Mouse (Mus musculus): ENCODE measurements around the gene Nrsn2. TPM values are rescaled to one million over a fixed set of nuclear protein-coding genes. Genes with fewer than 3 reads are reported as not detected.

The Nrsn2 gene
- 100 to 1,000 TPM in 1 of 2 experiments, 10 to 100 TPM in 1; 95.7 to 106 TPM for total RNA-seq (2021)
- long read RNA-seq, transcript Nrsn2-201 (3 exons, 1,455 nt) = major isoform, 67 of 72 reads
- long read RNA-seq, partial matches to known transcripts = 2 of 72 reads
- long read RNA-seq, other reads (novel, unspliced or antisense) = 3 of 72 reads

- peak; percentile 51 to 58 for DNase-seq (ENCODE audit: low spot score in 2 of 2)
Observed at GRCm38 (mm10) chr2:152376345-152376741, at the start of gene Nrsn2. Gene Nrsn2, minus strand, starts transcription at chr2:152376638.

- DNase-seq (ENCODE audit: low spot score in 2 of 2) = no peak
Observed at GRCm38 (mm10) chr2:152415786-152416185, 39.3 kb upstream of the Nrsn2 start.

- no peak for DNase-seq (ENCODE audit: low spot score in 2 of 2)
Observed at GRCm38 (mm10) chr2:152415287-152415686, 38.8 kb upstream of the Nrsn2 start, which contains the start of gene 6820408C15Rik. Gene 6820408C15Rik, plus strand, starts transcription at chr2:152415587.

DNA sequence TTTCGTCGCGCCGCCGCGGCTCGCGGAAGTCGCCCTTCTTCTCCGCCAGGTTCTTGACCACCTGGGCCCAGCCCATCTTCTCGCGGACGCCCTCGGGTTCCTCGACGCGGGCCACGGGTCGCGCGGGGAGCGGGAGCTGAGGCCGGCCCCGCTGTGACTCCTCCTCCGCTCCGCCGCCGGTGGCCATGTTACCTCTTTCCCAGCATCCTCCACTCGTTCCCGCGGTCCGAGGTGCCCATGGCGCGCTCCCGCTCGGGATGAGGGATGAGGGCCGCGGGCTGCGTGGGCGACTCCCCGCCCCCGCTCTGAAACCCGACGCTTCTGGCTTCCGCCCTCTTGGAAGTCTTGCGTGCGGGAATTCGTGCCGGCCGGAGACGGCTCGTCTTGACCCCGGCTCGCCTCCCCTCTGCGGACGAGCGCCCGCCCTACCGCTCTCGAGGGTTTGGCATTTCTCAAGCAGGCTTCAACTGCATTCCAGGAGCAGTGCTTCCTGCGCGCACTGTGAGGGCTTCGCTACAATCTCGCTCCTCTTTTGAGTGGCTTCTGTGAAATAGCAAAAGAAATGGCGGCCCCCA, 38.2 kb upstream of the Nrsn2 start, which contains the start of gene Zcchc3:
Gene Zcchc3, minus strand, starts transcription at position 437 of the 575 bp plus-strand sequence.
- DNase-seq (ENCODE audit: low spot score in 2 of 2) = peak; percentile 83 to 87

DNA sequence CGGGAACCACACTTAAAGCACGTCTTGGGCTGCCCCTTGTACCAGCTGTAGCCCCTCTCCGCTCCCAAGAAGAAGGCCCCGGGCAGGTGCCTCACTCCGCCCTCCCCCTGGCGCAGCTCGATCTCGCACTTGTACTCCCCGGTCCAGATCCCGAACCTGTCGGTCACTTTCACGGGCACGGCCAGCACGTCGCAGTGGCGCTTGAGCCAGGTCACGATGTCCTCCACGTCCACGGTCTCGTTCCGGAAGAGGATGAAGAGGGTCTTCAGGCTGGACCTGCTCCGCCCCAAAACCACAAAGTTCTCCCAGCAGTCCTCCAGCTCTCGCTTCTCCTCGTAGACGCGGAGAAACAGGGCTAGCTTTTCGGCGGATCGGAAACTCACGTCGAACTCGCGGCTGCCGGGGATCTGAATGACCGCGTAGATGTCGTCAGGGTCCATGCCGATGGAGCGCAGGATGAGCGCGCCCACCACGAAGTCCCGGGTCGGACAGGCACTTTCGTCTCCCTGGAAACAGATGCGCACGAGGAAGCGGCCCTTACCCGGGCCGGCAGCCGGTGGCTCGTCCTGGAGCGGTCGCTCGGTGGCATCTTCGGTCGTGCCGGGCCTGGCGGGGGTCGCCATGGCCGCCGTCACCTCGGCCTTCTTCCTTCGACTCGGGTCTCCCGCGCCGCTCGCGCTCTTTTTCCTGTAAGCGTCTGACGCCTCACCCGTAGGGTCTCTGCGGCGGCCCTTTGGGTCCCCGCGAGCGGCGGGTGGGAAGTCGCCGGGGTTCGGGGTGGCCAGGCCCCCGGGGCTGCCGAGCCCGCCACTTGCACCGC, 37.5 kb upstream of the Nrsn2 start:
- peak in 1 of 2 experiments; percentile 28 for DNase-seq (ENCODE audit: low spot score in 2 of 2)

- DNase-seq (ENCODE audit: low spot score in 2 of 2) = no peak
Observed at GRCm38 (mm10) chr2:152413158-152413764, 36.8 kb upstream of the Nrsn2 start.

- DNase-seq (ENCODE audit: low spot score in 2 of 2) = no peak
Observed at GRCm38 (mm10) chr2:152412526-152413157, 36.2 kb upstream of the Nrsn2 start.

- no peak for DNase-seq (ENCODE audit: low spot score in 2 of 2)
Observed at GRCm38 (mm10) chr2:152411471-152411870, 35.0 kb upstream of the Nrsn2 start.

DNA sequence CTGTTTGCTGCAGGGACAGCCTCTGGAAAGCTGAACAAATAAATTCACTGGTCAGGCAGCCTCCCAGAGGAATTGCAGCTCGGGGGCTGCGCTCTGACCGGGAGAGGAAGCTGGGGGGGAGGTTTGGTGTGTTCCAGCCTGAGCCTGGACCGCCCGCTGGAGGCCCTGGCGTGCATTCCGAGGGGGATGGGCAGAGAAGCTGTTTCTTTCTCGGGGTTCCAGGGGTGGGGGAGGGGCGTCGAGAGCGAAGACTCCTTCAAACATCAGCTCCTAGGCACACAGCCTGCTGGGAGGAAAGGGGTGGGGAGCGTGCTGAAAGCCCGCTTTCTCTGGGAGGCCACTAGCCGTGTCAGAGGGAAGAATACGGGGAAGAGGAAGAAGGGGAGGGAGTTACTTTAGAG, 34.5 kb upstream of the Nrsn2 start:
- DNase-seq (ENCODE audit: low spot score in 2 of 2) = peak; percentile 44 to 74

DNA sequence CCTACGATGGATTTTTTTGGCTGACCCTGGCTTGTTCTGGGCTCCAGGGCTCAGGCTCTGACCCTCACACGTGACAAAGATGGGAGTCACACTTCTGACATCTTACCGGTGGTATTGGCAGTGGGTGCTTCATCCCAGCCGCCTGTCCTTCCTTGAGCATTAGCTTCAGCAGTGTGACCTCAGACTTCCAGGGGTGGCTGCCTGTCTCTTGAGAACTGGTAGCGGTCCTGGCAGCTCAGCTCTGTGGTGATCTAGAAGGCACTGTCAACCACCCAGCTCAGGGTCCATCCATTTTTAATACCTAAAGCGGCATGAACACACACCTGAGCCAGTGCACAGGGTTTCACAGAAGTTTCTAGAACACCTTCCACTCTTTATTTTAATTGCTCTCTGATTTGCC, 33.3 kb upstream of the Nrsn2 start:
- no peak for DNase-seq (ENCODE audit: low spot score in 2 of 2)

GRCm38 (mm10) chr2:152406126-152406525, 29.7 kb upstream of the Nrsn2 start:
- DNase-seq (ENCODE audit: low spot score in 2 of 2) = peak; percentile 97 to 99

GRCm38 (mm10) chr2:152399122-152399542, 22.7 kb upstream of the Nrsn2 start:
- DNase-seq (ENCODE audit: low spot score in 2 of 2) = no peak

- DNase-seq (ENCODE audit: low spot score in 2 of 2) = peak; percentile 90 to 91
Observed at GRCm38 (mm10) chr2:152398691-152399090, 22.3 kb upstream of the Nrsn2 start.

DNA sequence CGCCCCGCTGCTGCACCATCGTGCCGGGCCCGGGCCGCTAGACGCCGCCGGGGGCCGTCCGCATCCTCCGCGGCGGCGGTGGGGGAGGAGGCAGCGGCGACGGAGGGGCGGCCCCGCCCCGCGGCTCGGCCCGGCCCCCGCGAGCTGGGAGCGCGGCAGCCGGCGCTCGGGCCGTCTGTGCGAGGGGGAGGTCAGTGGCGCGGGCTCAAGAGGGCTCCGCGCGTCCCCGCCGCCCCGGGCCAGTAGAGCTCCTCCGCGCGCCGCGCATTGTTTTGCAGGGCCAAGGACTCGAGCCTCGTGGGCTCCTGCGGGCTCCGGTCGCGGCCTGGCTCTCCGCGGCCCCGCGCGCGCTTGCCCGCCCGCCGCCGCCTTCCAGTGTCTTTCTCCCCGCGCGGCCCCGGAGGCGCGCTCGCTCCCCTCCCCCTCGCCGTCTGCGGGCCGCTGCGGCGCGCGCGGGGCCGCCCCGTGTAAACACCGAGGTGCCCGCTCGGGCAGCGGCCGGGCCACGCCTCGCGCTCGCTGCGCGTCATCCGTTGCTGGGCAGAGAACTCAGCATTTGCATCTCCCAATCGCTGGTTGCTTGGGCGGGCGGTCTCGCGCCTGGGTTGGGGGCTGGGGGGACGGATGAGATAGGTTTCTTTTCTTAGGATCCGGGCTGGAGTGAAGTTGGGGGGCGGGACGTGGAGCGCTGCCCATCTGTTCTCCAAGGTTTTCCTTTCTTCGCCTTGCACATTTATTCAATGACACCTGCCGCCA, 21.4 kb upstream of the Nrsn2 start, which contains the start of gene Sox12:
Gene Sox12, minus strand, starts transcription at position 384 of the 756 bp plus-strand sequence.
- DNase-seq (ENCODE audit: low spot score in 2 of 2) = peak; percentile 96 to 98

DNA sequence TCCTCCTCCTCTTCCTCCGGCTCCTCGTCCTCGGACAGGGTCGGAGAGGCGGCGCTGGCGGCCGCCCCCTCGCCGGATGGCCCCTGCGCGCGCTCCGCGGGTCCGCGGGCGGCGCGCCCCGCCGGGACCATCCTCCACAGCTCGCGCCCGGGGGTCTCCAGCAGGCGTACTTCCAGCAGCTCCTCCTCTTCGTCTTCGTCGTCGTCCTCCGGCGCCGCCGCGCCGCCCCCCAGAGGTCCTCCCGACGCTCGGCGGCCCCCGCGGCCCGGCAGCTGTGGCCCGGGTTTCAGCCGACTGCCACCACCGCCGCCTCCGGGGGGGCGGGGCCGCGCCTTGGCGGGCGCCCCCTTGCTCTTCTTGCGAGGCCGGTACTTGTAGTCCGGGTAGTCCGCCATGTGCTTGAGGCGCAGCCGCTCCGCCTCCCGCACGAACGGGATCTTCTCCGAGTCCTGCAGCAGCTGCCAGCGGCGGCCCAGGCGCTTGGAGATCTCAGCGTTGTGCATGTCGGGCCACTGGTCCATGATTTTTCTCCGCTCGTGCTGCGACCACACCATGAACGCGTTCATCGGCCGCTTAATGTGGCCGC, 20.7 kb upstream of the Nrsn2 start:
- DNase-seq (ENCODE audit: low spot score in 2 of 2) = peak; percentile 85 to 88

DNA sequence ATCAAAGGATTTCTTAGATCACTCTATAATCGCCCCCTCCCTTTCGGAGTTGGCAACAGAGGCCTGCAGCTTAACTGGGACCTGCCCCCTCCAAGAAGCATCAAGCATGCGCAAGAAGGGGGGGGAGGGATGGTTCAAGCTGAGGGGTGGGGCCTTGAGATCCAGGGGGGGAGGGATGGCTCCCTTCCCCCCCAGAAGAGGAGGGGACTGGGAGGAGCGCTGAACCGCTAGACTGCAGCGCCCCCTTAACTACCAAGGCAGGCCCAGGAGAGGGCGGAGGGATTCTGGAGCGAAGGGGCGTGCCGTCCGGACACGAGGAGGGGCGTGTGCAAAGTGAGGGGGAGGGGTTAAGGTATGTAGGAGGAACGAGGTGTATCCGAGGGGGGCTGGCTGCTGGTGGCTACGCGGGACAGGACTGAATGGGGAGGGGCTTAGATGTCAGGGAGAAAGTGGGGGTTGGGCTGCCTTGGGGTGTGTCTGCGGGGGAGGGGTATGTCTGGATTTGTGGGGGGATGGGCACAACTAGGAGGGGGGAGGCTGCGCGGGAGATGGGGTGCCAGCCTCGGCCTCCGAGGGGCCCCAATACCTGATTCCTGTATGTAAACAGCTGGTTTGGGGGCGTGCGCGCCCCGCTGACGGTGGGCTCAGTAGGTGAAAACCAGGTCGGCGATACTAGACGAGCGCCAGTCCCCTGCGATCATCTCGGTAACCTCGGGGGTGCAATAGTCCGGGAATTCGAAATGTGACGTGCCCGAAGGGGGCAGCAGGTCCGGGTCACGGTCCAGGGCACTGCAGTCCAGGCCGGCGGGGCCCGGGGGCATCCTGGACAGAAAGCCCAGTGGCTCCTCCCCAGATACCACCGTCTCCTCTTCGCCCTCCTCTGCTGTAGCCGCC, 19.9 kb upstream of the Nrsn2 start:
- peak; percentile 91 for DNase-seq (ENCODE audit: low spot score in 2 of 2)

- peak in 1 of 2 experiments; percentile 24 for DNase-seq (ENCODE audit: low spot score in 2 of 2)
Observed at GRCm38 (mm10) chr2:152395271-152395920, 19.0 kb upstream of the Nrsn2 start.
